Mouse (Mus musculus) kidney, adult 2 months (tissue): ENCODE results near the gene Zbtb48. TPM values are rescaled to one million over a fixed set of nuclear protein-coding genes. Genes with fewer than 3 reads are reported as not detected.

ENCODE experiments used
- DNase-seq: peaks from one replicate; pipeline ENCODE4 v3.0.0; 2021
- H3K27ac ChIP-seq: fragments of 200-500 bp; 2 replicates; pipeline ENCODE4 v1.5.1; 2012; ENCODE audit warnings: low read depth, low read length, control low read depth, inconsistent platforms; ENCODE audit not compliant: insufficient read depth
- H3K27me3 ChIP-seq: fragments of 200-500 bp; replicated peaks from 2 replicates; pipeline ENCODE4 v1.6.1; 2012; ENCODE audit warnings: mild to moderate bottlenecking, moderate library complexity, low read length, inconsistent platforms; ENCODE audit not compliant: control insufficient read depth, insufficient read depth
- H3K36me3 ChIP-seq: fragments of 200-500 bp; 2 replicates; pipeline ENCODE4 v1.6.1; 2012; ENCODE audit warnings: mild to moderate bottlenecking, moderate library complexity, low read length, inconsistent platforms; ENCODE audit not compliant: control insufficient read depth, insufficient read depth
- H3K4me1 ChIP-seq: fragments of 200-500 bp; 2 replicates; pipeline ENCODE4 v1.6.1; 2011; ENCODE audit warnings: low read length; ENCODE audit not compliant: control insufficient read depth, insufficient read depth
- H3K4me3 ChIP-seq: fragments of 200-500 bp; 2 replicates; pipeline ENCODE4 v1.5.1; 2011; ENCODE audit warnings: mild to moderate bottlenecking, low read depth, low read length, control low read depth; ENCODE audit not compliant: insufficient read depth
- CTCF ChIP-seq: fragments of 200-500 bp; conservative IDR thresholded peaks from 2 replicates; pipeline ENCODE4 v1.5.1; 2011; ENCODE audit warnings: low read depth, mild to moderate bottlenecking, control low read depth, low read length, moderate library complexity, mixed read lengths; ENCODE audit not compliant: insufficient read depth, insufficient read length
- POLR2A ChIP-seq: fragments of 200-500 bp; IDR thresholded peaks from one replicate; pipeline ENCODE4 v1.6.1; 2011; ENCODE audit warnings: low read depth, low read length, control low read depth
- WGBS: fragments of 180-500 bp; shearing (Covaris S2); methylation state at CpG from one replicate; pipeline ENCODE4 v1.1.7; 2018; 5-methylcytosine and 5-hydroxymethylcytosine counted together
- polyA plus RNA-seq: library from polyadenylated mRNA; depleted of rRNA; stranded (reverse); fragments of >200 nt; gene quantifications from 2 replicates; pipeline ENCODE4 v1.2.3, GENCODE M21; 2012

Zbtb48 gene
- polyA plus RNA-seq, 1 experiment, result 11.0 TPM

DNA sequence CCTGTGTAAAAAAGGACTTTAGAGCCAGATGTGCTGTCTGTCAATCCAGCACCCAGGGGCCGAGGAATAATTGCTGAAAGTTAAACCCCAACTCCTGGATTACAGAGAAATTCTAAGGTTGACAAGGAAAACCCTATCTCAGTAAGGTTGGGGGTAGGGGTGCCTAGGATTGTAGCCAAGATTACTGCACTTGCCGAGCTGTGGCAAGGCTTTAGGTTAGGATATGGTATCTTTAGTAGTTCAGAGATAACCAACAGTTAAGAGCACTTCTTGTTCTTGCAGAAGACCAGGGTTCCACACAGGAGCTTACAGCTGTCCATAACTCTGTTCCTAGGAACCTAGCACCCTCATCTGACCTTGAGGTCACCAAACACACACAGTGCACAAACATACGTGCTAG, 29.8 kb downstream of the Zbtb48 start:
- no peak overlapping the region for H3K4me3 ChIP-seq
- H3K27me3 ChIP-seq, result no peaks in the 10 kb centered on the region; the same call in 1 of the 2 replicates
- 63% methylated on average over 3 of the region's 3 CpGs for WGBS
- TF ChIP-seq POLR2A (no peak), CTCF (no peak)
- H3K36me3 ChIP-seq, result no peaks in the 10 kb centered on the region
- H3K27ac ChIP-seq, result no peak overlapping the region
- no peak for DNase-seq
- H3K4me1 ChIP-seq, result peaks cover 8% of the 10 kb centered on the region; the same call in 1 of the 2 replicates

- DNase-seq, result no peak
- 2% methylated on average over 13 of the region's 13 CpGs for WGBS
- TF ChIP-seq CTCF, result no peak
- no peak for TF ChIP-seq POLR2A
- no peaks in the 10 kb centered on the region; the same call in 1 of the 2 replicates for H3K27me3 ChIP-seq
- H3K4me1 ChIP-seq, result peaks cover 8% of the 10 kb centered on the region; the same call in 1 of the 2 replicates
- peak overlapping the region; percentile 90 for H3K27ac ChIP-seq
- H3K36me3 ChIP-seq, result no peaks in the 10 kb centered on the region
- peak overlapping the region; percentile 77 for H3K4me3 ChIP-seq
Measured at GRCm38 (mm10) chr4:151996951-151997222, 30.6 kb downstream of the Zbtb48 start.

DNA sequence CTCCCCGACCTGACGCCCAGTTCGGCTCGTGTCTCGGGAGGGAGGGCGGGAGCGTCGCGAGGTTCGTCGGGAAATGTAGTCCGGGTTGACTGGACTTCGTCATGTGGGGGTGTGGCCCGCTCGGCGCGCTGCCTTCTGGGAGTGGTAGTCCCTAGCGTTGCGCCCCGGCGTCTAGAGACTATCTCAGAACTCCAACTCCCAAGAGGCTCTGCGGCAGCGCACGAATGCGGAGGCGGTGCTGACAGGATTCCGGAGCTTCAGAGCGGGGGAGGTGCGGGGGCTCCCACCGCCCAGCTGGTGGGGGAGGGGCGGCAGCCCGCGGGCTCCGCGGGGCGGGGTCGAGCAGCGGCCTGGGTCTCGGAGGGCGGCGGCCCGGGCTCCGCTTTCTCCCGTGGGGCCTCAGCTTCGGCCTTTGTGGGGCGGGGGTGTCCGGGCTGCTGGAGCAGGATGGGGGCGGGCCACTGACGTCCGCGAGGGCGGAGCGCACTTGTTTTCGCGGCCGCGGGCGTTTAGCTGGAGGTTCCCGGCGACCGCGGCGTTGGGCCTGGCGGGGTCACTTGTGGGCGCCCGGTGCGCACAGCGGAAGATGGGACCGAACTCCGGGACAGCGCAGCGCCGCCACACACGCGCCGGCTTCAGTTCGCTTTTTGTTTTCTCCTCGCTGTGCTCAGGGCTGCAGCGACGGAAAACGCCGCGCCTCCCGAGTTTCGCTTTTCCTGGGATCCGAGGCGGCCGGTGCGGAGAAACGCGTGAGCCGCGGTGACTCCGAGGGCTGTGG, 31.1 kb downstream of the Zbtb48 start, which contains the start of gene Phf13:
Gene Phf13 (minus strand): TSS at position 86 of the 778 bp plus-strand sequence.
- peak; percentile 13 for TF ChIP-seq POLR2A
- no peak for TF ChIP-seq CTCF
- H3K27ac ChIP-seq, result peak within 1 kb of the TSS; percentile 90
- under 1% methylated on average over 94 of the region's 94 CpGs for WGBS
- H3K36me3 ChIP-seq, result no peaks in the 10 kb centered on the region
- peak within 1 kb of the TSS; percentile 93 for H3K4me3 ChIP-seq
- H3K27me3 ChIP-seq, result no peaks in the 10 kb centered on the region; the same call in 1 of the 2 replicates
- DNase-seq, result peak; percentile 99
- H3K4me1 ChIP-seq, result peaks cover 8% of the 10 kb centered on the region; the same call in 1 of the 2 replicates

DNA sequence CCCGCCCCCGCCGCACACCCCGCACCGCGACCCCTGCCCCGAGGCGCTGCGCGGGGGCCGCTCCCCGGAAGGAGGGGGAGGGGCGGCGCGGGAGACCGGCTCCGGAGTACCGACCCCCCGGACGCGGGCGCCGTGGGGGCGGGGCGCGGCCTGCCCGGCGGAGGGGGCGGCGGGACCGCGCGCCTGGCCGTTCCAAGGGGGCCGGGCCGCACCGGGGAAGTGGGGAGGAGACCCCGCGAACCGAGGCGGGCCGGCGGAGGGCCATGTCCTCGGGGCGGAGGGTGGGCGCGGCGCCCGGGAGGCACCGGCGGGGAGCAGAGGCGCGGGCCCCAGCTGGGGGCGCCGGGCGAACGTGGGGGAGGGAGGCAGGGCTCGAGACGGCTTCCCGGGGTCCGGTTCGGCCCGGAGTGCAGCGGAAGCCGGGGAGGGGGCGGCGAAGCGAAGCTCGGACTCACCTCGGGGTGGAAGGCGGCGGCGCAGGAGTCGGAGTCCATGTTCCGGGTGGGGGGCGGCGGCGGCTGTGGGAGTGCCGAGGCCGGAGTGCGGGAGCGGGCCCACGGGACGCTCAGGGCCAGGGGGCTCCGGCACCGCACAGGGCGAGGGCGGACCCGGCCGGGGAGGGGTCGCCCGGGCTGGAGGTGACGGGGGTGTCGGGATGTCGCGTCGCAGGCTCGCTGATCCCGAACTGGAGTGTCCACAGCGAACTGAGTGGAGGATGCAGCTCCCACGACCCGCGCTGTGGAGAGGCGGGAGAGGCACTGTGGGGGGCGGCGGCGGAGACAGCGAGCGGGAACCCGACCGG, 31.9 kb downstream of the Zbtb48 start:
- no peak for DNase-seq
- no peak for TF ChIP-seq POLR2A
- TF ChIP-seq CTCF, result no peak

DNA sequence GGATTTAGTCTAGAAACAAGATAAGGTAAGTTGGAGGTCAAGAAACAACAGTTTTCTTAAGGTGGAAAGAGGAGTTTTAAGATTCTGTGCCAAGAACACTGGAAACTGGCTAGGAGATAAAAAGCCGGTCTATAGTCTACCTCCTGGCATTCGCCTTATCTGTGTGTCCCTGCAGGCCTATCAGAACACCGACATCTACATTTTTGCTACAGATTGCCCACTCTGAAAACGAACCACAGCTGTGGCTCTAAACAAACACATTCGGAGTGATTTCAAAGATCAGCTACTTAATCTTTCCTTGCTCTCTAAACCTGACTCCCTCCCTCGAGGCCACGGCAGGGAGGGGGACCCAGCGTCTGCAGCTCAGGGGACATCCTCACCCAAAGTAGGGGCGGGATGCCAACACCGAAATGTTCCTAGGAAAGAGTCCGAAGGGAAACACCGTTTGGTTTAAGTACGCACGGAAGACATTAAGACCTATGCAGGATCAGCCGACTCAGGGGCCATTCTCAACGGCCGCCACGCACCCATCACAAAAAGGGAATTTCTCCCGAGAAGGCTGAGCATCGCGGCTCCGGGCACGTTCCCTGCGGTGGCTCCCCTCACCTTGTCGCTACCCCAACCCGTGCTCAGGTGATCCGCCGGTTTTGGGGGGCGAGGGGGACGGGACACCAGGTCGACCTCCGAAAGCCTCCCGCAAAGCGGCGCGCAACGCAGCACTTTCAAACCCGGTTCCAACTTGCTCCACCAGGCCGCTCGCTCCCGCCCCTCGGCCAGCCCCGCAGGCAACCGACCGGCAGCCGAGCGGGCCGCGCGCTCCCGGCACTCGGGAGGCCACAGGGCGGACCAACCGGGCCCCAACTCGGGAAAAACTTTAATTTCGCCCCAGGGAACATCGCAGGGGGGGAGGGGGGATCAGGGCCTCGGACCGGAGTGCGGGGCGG, 33.0 kb downstream of the Zbtb48 start:
- H3K36me3 ChIP-seq, result no peaks in the 10 kb centered on the region
- peaks cover 8% of the 10 kb centered on the region; the same call in 1 of the 2 replicates for H3K4me1 ChIP-seq
- 5% methylated on average over 61 of the region's 61 CpGs for WGBS
- H3K27me3 ChIP-seq, result no peaks in the 10 kb centered on the region; the same call in 1 of the 2 replicates
- DNase-seq, result peak; percentile 34
- peak overlapping the region; percentile 93 for H3K4me3 ChIP-seq
- TF ChIP-seq POLR2A (no peak), CTCF (no peak)
- no peak overlapping the region; the same call in 1 of the 2 replicates for H3K27ac ChIP-seq

More for the DNA sequence above, 31.9 kb downstream of the Zbtb48 start:
- WGBS, result 1% methylated on average over 107 of the region's 111 CpGs
- H3K4me3 ChIP-seq, result peak overlapping the region; percentile 93
- H3K27me3 ChIP-seq, result no peaks in the 10 kb centered on the region; the same call in 1 of the 2 replicates
- H3K4me1 ChIP-seq, result peaks cover 8% of the 10 kb centered on the region; the same call in 1 of the 2 replicates
- peak overlapping the region; percentile 65 for H3K27ac ChIP-seq
- no peaks in the 10 kb centered on the region for H3K36me3 ChIP-seq

- Histone ChIP-seq H3K27ac (no peak overlapping the region), H3K27me3 (no peaks in the 10 kb centered on the region; the same call in 1 of the 2 replicates), H3K36me3 (no peaks in the 10 kb centered on the region), H3K4me3 (no peak overlapping the region), H3K4me1 (peaks cover 14% of the 10 kb centered on the region; the same call in 1 of the 2 replicates)
- DNase-seq, result no peak
- WGBS, result 72% methylated on average over 6 of the region's 6 CpGs
- TF ChIP-seq CTCF (no peak), POLR2A (no peak)
Measured at GRCm38 (mm10) chr4:151993035-151993434, 34.4 kb downstream of the Zbtb48 start.
